ENCODE assay signal across 8 mouse cellular contexts in the genomic region with DNA sequence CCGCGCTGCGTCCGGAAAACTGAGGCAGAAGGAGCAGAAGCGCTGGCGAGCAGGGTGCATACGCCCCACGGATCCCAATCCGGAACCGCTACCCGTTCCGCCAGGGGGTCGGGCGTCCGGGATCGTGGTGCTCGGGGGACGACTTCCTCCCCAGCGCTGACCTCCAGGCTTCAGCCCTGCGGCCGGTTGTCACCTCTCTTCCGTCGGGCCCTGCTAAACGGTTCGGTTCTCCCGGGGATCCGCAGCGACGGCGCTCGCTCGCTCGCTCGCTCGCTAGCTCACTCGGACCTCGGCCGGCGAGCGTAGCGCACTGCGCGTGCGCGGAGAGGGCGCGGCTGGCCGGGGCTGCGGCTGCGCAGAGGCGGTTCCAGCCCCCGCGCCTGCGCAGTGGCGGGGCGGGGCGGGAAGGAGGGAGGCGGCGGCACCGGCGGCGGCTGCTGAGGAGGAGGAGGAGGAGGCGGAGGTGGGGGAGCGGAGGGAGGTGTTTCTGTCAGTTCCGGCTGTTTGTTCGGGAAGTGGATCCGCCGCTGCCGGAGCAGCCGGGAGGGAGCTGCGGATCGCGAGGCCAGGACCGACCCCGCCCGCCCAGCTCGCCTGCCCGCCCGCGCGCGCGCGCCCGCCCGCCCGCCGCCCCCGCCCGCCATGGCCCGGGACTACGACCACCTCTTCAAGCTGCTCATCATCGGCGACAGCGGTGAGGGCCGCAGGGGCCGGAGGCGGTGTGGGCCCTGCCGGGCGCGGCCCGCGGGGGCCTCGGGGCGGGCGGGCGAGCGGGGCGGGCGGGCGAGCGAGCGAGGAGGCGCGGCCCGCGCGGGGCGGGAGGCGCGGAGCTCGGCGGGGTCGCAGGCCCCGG. TPM values are rescaled to one million over a fixed set of nuclear protein-coding genes. Genes with fewer than 3 reads are reported as not detected.
DNase-seq lines count a peak whose midpoint lies in the region; ATAC-seq and TF ChIP-seq lines count a peak whose summit lies in the region.

A gene (plus strand): TSS at position 404 of the 853 bp plus-strand sequence.

- peak; percentile 66 for ATAC-seq in frontal cortex, adult (ENCODE audit: low TSS enrichment)
- ATAC-seq in lung, postnatal 0 days: peak; percentile 94

- H3K4me1 ChIP-seq in hindbrain, embryonic 10.5 days (replicated peaks): peaks cover 53% of the 10 kb centered on the region
- peaks cover 13% of the 10 kb centered on the region; the same call in 1 of the 2 replicates for H3K4me1 ChIP-seq in lung, postnatal 0 days (ENCODE audit: insufficient read depth, low read depth, low read length)

- peak within 1 kb of the TSS; percentile 91 for H3K27ac ChIP-seq in hindbrain, embryonic 10.5 days
- peak within 1 kb of the TSS; percentile 88 for H3K27ac ChIP-seq in lung, postnatal 0 days (ENCODE audit: low read length)

- peak; percentile 40 for TF ChIP-seq CTCF in lung, postnatal 0 days (IDR thresholded peaks at IDR 0.05)

- no peak for TF ChIP-seq EP300 in lung, postnatal 0 days (IDR thresholded peaks at IDR 0.05)

- WGBS in hindbrain, embryonic 10.5 days: 2% methylated on average over 103 of the region's 125 CpGs
- WGBS in lung, postnatal 0 days: 2% methylated on average over 37 of the region's 125 CpGs

- H3K27me3 ChIP-seq in hindbrain, embryonic 10.5 days (ENCODE audit: insufficient read depth, poor library complexity, severe bottlenecking): no peaks in the 10 kb centered on the region
- no peaks in the 10 kb centered on the region for H3K27me3 ChIP-seq in lung, postnatal 0 days (replicated peaks; ENCODE audit: insufficient read depth, low read length)

- peak within 1 kb of the TSS; percentile 78 for H3K9ac ChIP-seq in lung, postnatal 0 days (replicated peaks; ENCODE audit: low read depth)

- peak within 1 kb of the TSS; percentile 88 for H3K4me2 ChIP-seq in lung, postnatal 0 days (replicated peaks; ENCODE audit: low read depth, low read length)

- H3K9me3 ChIP-seq in hindbrain, embryonic 10.5 days: no peaks in the 10 kb centered on the region
- no peaks in the 10 kb centered on the region for H3K9me3 ChIP-seq in lung, postnatal 0 days (ENCODE audit: low read length)

- H3K4me3 ChIP-seq in hindbrain, embryonic 10.5 days: peak within 1 kb of the TSS; percentile 88
- peak within 1 kb of the TSS; percentile 86 for H3K4me3 ChIP-seq in lung, postnatal 0 days (ENCODE audit: low read depth, low read length)

- H3K36me3 ChIP-seq in hindbrain, embryonic 10.5 days: peaks cover 18% of the 10 kb centered on the region
- H3K36me3 ChIP-seq in lung, postnatal 0 days (ENCODE audit: insufficient read depth, low read length): no peaks in the 10 kb centered on the region

- DNase-seq in MEL-GATA-1-ER (ENCODE audit: extremely low read depth, low read depth): peak; percentile 58
- peak; percentile 93 for DNase-seq in cerebellum, adult 8-10 months
- peak; percentile 92 for DNase-seq in hindbrain, embryonic 10.5 days (ENCODE audit: low spot score)
- DNase-seq in layer of hippocampus, adult 9-11 months: peak; percentile 93
- peak; percentile 97 for DNase-seq in lung, postnatal 0 days (ENCODE audit: low spot score)
- DNase-seq in ovary, postnatal 14 days (ENCODE audit: low spot score): peak; percentile 95
- peak; percentile 97 for DNase-seq in thymus, postnatal 14 days

RNA-seq across cellular contexts. Expression of the gene that starts here (rescaled TPM):
- polyA plus RNA-seq in hindbrain, embryonic 10.5 days (2016; fragmentation: Nextera tagmentation; extraction: Ambion mirVana): 13.3 and 15.7 TPM in 2 replicates
- 19.5 and 20.1 TPM in 2 replicates for polyA plus RNA-seq in lung, postnatal 0 days (2015; fragmentation: Nextera tagmentation; extraction: Ambion mirVana)

Comparison
In these comparisons a context has a peak if more than half of its experiments do, and no peak if none do; other contexts are left out.
1. Peak in every context shown above with its lines: DNase-seq, ATAC-seq, H3K4me3 ChIP-seq and H3K27ac ChIP-seq.